Mouse (Mus musculus): ENCODE measurements around the gene Tenm3. TPM values are rescaled to one million over a fixed set of nuclear protein-coding genes. Genes with fewer than 3 reads are reported as not detected.
A peak's percentile ranks its signal among the peaks of the same experiment; 100 is the strongest.
"Not testable (repeated sequence)": the region's sequence is repeated elsewhere in the genome, so short reads cannot be mapped to it uniquely, and the experiment has no call there.

Gene Tenm3
- total RNA-seq, 2 experiments from 2014 or later = 162 to 169 TPM

DNA sequence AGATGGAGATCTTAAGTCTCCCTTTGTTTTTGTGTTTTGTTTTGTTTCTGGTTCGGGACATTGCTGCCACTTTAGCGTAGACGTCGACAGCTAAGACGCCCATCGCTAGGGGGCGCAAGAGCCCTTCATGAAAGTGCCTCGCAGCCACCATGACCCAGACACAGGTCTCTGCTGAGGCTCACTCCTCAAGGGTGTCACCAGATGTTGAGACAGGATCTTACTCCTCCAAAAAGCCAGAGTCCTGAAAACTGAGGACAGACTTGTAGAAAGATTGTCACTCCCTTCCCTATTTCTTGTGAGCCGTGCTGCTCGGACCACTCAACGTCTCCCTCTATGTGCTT, 621.4 kb downstream of the Tenm3 start:
- peak; percentile 90 for DNase-seq
- intact Hi-C loops (cut with DNase I) = loop anchor here (5.0 to 10.0 kb wide), 2 partner anchors 302 to 1605 kb away; no protein-coding TSS in a partner anchor

DNA sequence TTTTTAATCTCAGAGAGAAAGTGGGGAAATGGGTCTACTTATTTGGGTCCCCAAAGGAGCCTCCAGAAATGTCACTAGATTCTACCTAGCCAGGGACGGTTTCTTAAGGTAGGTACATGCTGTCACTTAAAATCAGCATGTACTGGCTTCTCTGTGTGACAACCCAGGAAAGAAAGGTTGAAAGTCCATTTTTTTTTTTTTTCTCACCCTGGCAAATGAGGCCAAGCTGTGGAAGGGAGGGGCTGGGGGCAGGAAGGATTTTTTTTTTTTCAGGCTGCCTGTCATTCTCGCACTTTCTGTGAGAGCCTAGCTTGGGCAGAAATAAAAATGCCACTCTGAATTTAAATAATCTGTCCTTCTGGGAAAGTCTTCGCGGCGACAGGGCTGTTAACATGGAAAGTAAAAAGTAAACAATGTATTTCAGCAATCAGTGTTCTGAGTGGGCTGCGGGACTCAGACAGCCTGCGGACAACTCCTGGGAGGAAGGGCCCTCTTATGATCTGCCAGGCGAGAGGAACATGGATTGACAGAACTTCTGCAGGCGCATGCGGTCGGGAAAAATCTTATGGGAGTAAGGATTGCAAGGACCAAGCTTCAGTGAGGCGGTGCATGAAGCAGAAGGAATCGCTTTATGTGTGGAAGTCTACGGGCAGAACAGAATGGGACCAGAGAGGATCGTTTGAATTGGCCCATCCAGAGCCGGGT, 621.9 kb downstream of the Tenm3 start:
- intact Hi-C loops (cut with DNase I) = loop anchor here (5.0 to 10.0 kb wide), 2 partner anchors 303 to 1605 kb away; no protein-coding TSS in a partner anchor
- DNase-seq = no peak

DNA sequence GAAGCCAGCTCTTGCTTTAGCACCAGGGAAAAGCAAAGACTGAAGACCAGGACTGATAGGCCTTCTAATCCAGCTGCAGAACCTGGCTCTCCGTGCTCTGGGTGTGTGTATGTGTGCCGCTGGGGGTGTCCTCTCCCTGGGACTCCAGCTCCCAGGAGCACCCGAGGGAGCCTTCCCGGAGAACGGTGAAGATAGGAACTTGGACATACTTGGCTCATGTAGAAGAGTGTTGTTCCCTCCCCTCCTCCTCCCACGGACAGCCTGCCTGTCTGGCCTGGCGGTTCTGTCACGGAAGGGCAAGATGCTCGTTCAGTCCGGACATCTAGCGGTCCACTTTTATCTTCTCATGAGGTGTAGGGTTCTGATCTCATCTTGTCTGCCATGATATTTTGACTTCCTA, 622.4 kb downstream of the Tenm3 start:
- DNase-seq = no peak
- intact Hi-C loops (cut with DNase I) = loop anchor here (5.0 to 10.0 kb wide), 2 partner anchors 303 to 1606 kb away; no protein-coding TSS in a partner anchor

DNA sequence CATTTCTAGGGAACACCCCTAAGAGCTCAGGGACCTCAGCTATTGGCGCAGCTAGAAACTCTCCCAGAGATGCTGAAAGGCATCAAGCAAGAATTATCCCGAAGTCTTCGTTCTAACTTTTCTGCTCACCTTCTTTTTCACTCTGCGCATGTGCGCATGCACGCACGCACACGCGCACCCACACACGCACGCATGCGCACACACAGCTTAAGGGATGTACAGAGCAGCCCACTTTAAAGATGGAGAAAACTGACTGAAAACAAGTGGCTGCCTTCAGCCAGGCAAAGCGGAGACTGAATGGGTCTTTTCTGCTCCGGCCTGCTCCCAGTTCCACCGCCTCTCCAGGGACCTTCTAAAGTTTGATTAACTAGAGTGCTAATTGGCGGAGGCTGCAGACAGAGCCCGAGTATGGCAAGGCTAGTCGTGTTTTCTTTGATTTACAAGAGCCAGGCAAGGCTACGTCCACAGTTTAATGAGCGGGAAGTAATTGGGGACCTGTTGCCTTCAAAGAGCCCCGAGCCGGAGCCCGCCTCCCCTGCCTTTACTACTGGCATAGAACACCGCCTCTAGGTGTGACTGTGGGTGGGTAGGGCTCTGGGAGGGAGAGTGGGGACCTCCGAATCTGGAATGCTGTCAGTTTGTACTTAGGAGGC, 623.1 kb downstream of the Tenm3 start:
- no peak for DNase-seq
- intact Hi-C loops (cut with DNase I) = loop anchor here (5.0 to 10.0 kb wide), 2 partner anchors 304 to 1607 kb away; no protein-coding TSS in a partner anchor

DNA sequence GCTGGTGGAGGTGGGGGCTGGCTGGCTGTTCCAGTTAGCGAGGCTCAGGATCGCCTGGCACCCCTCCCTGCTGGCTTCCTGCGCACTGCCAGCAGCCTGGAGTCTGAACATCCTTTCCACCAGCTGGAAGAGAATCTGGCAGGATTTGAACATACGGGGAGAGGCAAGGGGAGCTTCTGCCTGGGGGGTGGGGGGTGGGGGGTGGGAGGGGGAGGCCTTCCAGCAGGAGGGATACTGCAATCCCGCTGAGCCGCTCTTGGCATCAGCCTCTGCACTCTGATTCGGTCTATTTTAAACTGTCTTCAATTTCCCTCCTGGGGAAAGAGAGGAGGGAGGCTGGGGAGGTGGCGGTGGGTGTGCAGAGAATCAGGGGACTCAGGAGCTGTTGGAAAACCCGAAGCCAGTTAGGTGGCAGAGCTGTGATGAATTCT, 628.7 kb downstream of the Tenm3 start:
- intact Hi-C loops (cut with DNase I) = no loop called here

DNA sequence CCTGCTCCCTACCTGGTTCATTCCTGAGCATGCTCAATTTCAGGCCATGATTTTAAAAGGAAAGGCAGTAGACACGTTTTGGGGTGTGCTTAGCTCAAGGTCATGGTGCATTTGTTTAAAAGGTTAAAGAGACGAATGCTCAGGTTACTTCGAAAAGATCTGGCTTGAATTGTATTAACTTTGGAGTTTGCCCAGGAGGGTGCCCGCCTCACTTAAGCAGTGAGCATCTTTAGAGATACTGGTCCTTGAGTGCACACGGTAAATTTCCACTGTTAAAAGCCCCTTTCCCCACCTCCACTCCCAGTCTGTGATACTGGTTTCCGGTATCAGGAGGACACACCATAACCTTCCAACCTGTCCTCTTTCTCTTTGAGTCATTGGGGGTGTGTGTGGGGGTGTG, 629.4 kb downstream of the Tenm3 start:
- no peak for DNase-seq
- intact Hi-C loops (cut with DNase I) = no loop called here

More for the DNA sequence above, 628.7 kb downstream of the Tenm3 start:
- DNase-seq = peak; percentile 78

DNA sequence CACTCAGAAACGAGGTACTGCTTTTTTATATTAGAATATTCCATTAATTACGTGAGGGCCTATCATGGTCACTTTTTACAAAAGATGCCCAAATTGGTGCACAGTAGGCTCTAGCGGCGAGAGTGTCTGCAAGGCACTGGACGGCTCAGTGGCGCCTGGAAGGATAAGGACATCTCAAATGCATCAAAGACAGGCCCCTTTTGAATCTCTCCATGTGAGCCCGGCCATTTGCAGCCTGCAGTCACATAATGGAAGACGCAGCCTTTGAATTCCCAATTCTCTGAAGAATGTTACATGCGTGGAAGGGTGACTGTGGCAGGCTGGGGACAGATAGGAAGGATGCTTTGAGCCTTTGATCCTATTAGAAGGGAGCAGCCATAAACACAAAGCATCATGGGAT, 631.8 kb downstream of the Tenm3 start:
- intact Hi-C loops (cut with DNase I) = no loop called here
- no peak for DNase-seq

DNA sequence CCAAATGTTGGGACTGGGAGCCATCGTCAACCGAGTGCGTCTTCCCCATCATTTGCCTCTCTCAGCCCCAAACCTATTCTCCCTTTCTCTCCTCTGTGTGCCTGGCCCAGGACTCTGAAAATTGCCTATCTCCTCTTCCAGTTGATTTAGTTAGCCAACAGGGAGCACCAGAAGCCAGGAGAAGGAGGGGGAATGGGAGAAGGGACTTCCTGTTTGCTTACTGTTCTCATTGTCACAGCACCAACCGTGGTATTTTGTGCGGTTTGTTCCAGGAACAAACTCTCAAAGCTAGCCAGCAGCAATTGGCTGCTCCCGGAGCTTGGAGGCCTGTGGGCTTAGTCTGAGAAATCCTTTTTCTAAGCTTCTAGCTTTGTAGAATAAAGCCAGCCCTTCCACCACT, 636.2 kb downstream of the Tenm3 start:
- intact Hi-C loops (cut with DNase I) = no loop called here

DNA sequence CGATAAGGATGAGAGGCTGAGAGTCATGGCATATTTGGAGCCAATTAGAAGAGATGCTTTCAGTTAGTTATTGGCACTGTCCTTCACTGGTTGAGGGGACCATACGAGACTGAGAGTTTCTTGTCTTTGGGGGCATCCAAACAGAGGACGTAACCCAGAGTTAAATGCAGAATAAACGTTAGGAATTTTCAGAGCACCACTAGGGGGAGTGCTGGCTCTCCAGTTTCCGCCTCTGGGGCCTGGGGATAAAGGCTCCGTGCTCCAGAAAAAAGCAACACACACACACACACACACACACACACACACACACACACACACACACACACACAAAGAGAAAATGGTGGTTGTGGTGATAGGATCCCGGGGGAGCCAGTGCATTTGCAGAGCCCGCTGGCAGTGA, 636.8 kb downstream of the Tenm3 start:
- DNase-seq = no peak
- intact Hi-C loops (cut with DNase I) = no loop called here

More for the DNA sequence above, 636.2 kb downstream of the Tenm3 start:
- DNase-seq = no peak

DNA sequence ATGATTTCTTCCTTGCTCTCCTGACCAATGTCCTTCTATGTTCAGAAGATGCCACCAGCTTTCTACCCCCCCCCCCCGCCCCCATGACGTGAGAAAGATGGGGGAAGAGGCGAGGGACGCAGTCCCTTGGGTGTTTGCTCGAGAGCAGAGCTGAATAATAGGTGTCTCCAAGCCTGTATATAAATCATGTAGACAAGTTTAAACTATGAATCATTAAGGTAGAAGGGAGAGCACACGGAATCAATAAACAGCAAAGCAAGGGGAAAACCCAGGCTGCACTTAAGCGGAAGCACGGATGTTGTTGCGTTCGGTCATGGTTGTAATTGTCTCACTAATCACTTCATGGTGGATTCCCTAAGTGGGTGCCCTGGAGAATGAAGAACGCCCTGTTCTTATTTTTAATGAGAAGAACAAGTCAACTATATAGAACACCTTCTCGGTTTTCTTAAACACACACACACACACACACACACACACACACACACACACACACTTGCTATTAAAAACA, 638.9 kb downstream of the Tenm3 start:
- DNase-seq = no peak
- intact Hi-C loops (cut with DNase I) = no loop called here

DNA sequence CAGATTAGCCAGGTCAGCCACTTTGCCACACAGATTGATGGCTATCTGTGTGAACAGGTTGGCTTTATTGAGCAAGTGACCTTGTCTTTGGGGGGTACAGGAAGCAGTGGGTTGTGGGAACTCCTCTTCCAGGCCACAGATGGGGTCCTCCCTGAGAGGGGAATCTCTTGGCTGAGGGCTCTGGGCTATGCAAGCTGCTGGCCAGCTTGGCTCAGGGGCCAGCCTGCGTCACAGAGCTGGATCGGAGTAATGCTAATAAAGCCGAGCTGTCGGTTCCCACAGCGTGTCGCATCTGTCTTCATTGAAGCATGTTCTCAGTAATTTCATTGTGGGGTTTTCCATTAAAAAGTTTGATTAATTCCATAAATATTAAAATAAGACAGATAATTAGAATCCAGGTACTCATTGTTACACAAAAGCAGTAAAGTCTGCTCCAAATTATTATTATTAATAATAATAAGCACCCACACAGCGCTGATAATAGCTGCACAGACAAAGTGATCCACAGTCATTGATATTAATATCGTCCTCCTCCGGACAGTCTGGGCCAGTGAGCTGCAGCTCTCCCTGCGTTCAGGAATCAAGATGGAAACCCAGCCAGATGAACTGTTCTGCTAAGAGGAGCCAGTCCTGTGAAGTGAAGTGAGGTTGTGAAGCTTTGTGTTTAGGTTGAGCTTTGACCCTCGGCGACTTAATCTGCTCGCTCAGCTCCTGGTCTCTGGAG, 639.5 kb downstream of the Tenm3 start:
- peak; percentile 87 for DNase-seq
- intact Hi-C loops (cut with DNase I) = no loop called here

DNA sequence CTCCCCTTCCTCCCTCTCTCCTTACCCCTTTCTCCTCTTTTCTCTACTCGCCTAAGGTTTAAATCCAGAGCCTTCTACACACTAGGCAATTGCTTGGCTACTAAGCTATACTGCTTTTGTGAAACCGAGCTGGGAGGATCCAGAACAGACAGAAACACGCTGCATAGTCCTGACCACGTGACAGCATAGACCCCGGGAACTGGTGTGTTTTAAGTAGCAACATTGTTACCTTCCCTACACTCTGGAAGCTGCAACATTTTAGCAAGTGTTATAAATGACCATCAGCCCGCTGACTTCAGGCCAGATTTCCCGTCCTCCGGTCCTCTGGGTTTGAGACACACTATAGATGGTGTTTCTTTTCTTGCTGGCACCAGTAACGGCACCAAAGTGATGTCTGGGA, 640.1 kb downstream of the Tenm3 start:
- DNase-seq = no peak
- intact Hi-C loops (cut with DNase I) = no loop called here

DNA sequence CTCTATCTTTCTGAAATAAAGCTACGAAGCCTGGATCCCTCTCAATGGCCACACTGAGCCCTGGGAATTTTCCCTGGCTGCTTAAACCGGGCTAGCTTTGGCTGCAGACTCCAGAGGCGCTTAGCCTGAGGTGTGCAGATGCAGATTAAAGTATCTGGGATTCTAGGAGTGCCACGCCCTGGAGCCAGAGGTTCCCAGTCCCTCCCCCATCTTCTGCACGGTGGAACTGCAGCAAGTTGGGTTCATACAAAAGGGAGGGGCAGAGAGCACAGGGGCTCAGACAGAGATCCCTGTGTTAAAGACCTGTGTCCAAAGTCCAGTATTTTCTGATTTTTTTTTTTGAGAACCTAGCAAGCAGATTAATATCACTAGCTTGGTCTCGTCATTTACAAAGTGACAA, 640.6 kb downstream of the Tenm3 start:
- no peak for DNase-seq
- intact Hi-C loops (cut with DNase I) = no loop called here

DNA sequence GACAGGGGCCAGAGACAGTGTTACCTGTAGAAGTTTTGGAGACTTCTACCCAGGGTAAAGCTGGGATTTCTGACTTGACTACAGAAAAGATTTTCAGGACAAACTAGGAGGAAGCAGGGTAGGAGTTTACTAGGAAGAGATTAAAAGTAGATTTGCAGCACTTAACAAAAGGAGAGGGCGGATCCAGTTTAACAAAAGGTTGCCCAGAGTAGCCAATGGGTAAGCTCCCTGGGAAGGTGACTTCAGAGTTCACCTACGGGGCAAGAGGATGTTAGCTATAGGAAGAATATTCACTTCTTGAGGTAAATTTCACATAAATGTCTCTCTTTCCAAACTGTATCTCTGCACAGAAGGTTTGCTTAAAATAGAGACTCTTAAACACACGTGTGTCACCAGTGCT, 641.1 kb downstream of the Tenm3 start:
- intact Hi-C loops (cut with DNase I) = no loop called here
- no peak for DNase-seq

DNA sequence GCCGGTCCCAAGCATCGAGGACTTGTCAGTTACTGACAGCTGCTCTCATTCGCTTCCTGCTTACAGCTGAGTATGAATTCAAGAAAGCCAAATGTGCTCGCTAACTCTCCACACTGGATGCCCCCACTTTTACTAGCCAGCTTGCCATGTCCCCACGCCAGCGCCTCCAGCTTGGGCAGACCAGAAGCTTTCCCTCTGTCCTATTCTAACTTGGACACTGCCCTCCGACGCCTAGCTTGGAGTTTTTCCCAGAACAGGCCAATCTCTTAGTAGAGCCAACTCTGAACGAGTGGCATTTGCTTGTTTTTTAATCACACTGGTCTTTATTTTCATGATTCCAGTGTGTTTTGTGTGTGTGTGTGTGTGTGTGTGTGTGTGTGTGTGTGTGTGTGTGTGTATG, 644.6 kb downstream of the Tenm3 start:
- peak; percentile 24 for DNase-seq
- intact Hi-C loops (cut with DNase I) = no loop called here

DNA sequence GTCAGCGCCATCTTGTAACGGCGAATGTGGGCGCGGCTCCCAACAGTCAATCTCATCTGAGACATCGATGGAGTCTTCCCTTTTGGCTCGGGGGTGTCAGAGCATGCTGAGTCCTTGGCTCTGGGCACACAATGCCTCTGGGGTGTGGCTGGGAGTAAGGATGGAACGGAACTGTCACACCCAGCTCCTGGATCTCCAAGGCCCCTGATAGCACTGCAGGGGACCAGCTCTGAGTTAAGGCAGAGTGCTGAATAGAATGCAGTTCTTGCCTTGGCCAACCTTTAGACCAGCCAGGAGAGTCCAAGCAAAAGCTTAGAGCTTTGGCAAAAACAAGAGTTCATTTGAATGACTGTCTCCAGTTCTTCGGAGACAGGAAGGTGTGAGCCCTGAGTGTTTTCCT, 647.8 kb downstream of the Tenm3 start:
- intact Hi-C loops (cut with DNase I) = no loop called here

DNA sequence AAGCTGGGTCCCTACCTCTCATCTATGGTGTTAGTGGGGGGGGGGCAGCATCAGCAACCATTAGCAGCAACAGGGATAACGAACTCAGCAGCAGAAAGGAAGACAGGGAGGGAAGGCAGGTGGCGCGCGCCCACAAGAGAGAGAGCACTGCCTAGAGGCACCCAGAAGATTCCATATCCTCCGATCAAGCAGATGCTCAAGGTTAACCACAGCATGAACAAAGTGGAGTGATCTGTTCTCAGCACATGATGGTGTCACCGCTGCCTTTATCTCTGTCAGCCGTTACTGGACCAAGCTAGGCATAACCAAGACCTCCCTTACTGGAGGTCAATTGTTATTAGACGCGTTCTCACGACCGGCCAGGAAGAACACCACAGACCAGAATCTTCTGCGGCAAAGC, 655.2 kb downstream of the Tenm3 start:
- no peak for DNase-seq
- intact Hi-C loops (cut with DNase I) = no loop called here

More for the DNA sequence above, 647.8 kb downstream of the Tenm3 start:
- no peak for DNase-seq

DNA sequence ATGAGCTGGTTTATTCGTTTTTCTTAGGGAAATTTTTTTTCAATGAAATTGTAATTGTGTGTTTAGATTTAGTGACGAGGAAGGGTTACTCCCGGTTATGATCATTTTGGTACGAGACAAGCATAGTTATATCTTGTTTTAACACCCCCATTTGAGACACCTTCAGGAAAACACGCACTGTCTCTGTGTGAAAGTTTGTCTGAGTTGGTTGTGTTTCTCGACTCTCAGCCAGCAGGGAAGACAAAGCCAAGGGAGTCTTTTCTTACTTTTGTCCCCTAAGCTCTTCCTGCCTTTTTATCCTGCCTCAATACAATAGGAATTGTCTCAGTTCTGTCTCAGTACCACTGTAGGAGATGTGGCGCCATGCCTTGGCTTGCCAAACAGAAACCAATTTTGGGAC, 660.0 kb downstream of the Tenm3 start:
- intact Hi-C loops (cut with DNase I) = no loop called here
- no peak for DNase-seq

DNA sequence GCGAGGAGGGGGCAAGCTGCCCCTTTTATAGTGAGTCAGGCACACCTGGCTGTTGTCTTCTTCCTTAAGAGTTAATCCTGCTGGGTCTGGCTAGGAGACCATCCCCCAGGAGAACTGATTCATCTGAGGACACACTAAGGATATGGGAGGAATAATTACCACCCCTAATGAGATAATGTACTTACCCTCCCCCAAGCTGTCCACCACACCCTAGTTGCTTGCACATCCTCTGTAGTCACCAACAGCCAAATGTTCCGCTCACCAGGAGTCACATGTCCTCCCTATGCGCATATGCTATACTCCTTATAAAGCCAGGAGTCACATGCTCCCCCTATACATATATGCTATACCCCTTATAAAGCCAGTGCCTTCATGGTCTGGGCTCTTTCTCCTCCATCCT, 662.8 kb downstream of the Tenm3 start:
- DNase-seq = no peak
- intact Hi-C loops (cut with DNase I) = no loop called here

DNA sequence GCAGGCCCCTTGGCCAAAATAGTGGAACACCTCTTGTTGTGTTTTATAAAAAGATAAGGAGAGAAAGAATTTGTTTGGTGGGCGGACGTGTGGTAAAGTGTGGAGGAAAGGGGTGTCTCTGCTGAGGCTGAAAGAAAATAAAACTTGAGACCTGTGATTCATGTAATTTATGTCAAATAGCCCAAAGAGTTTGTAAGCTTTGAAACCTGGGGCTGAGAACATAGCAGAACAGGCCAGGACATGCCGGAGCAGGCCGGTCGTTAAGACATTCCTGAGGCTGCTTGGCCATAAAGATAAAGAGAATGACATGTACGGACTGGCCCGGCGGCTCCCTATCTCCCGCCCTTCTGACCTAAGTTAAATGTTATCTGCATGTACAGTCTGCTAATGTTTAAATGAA, 663.6 kb downstream of the Tenm3 start:
- DNase-seq; intact Hi-C loops (cut with DNase I): not testable (repeated sequence)

DNA sequence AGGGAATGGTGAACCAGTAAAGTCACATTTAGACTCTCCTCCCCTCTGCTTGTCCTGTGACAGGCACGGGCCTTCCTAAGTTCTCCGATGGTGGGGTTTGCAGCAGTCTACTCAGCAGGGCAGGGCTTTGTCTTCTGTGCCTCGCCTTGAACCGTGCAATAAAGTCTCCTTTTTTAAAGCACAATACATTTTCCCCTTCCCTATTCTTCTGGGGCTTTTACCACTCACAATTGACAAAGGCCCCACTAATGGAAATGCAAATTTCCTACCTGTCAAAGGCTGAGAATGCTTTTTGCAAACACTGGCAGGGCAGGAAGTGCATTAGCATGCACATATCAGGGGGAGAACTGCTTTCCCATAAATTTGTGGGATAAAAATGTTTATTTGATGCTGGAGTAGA, 664.8 kb downstream of the Tenm3 start:
- DNase-seq = no peak
- intact Hi-C loops (cut with DNase I) = no loop called here

Data from left cerebral cortex, postnatal 4 days (tissue).